Mouse (Mus musculus): Measurements from ENCODE around the gene Rnf114. TPM values are rescaled to one million over a fixed set of nuclear protein-coding genes. Genes with fewer than 3 reads are reported as not detected.

The Rnf114 gene
- total RNA-seq, 1 experiment: 48.1 TPM

DNA sequence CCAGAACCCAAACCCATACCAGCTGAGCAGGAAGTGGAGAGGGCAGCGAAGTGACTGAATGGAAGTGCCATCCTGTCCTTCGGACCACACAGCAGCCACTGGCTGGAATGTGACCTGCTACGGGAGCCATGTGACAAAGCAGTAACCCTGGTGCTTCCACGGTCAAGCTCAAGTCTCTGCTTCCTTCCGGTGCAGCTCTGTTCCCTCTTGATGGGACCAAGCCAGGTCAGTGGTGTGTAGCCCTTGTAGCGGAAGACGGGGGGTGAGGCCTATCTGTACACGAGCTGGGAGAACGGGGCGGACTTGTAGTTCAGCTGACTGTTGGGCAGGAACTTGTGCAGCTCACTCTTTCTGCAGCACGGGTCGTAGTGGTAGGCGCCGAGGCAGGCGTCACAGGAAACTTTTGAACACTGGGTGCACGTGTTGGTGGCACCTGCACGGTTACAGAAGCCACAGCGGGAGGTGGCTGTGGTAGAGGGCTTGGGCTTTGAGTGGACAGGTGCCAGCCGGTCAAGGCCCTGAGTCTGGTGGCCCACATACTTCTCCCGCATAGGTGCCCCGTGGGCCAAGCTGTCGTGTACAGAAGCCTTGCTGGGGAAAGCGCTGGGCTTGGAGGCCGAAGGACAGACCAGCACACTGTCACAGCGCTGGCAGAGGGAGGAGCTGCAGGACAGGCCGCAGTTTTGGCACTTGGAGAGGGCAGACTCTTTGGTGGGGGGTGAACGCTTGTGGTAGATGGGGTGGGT is 9.2 kb upstream of the Rnf114 start:
- H3K9ac ChIP-seq (ENCODE audit: insufficient read depth, low read depth, low read length, poor library complexity, severe bottlenecking): no peak overlapping the region
- in situ Hi-C loops (cut with MboI; ENCODE audit: low sequenced_read_pairs in 2 of 2, unreplicated experiment in 2 of 2): no loop called here
- H3K36me3 ChIP-seq (ENCODE audit: control insufficient read depth, insufficient read depth, low read length, poor library complexity, severe bottlenecking): peaks cover 18% of the 10 kb centered on the region; the same call in 1 of the 2 replicates
- no peaks in the 10 kb centered on the region for H3K9me3 ChIP-seq (ENCODE audit: control insufficient read depth, insufficient read depth, low read depth, low read length)
- H3K4me3 ChIP-seq (ENCODE audit: insufficient read depth in 1 of 2, low read depth in 1 of 2, low read length in 2 of 2, poor library complexity in 1 of 2, severe bottlenecking in 1 of 2): no peak overlapping the region
- no peak for TF ChIP-seq HCFC1 (IDR thresholded peaks at IDR 0.05; ENCODE audit: borderline replicate concordance, insufficient read depth, low read length)
- no peak for TF ChIP-seq ZC3H11A (IDR thresholded peaks at IDR 0.05; ENCODE audit: borderline replicate concordance, low read depth, low read length)
- TF ChIP-seq ZNF384 (IDR thresholded peaks at IDR 0.05; ENCODE audit: low read depth, low read length): no peak
- peaks cover 0 to 25% of the 10 kb centered on the region in 2 experiments; a peak in 2 of 4 replicates for H3K4me1 ChIP-seq (ENCODE audit: control insufficient read depth in 2 of 2, insufficient read depth in 2 of 2, low read length in 2 of 2, poor library complexity in 1 of 2)
- no peak overlapping the region for H3K27ac ChIP-seq (ENCODE audit: insufficient read depth, low read depth, low read length, poor library complexity, severe bottlenecking)
- DNase-seq (ENCODE audit: low read depth, low spot score): no peak

DNA sequence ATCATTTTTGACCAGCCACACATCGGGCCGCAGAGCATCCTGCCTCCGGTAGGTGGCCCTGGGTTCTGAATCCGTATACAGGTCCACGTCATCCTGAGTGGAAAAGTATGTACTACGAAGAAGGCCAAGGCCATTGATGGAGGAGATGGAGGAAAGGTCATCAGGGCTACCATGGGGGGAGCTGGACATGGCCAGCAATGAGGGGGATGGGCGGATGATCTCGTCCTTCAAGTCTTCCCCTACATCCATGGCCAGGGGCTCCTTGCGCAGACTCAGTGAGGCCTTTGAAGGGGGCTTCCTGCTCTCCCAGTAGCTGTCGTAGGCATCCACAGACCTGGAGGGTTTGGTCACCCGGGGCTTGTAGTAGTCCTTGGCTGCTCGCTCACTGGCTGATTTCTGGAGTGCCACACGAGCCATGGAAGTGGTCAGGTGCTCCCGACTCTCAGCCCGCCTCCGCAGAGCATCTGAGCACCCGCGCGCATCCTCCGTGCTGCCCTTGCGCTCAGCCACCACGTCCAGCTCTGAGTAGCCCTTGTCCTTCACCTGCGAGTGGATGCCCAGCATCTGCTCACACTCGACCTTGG is 8.5 kb upstream of the Rnf114 start:
- H3K27ac ChIP-seq (ENCODE audit: insufficient read depth, low read depth, low read length, poor library complexity, severe bottlenecking): no peak overlapping the region
- H3K9ac ChIP-seq (ENCODE audit: insufficient read depth, low read depth, low read length, poor library complexity, severe bottlenecking): no peak overlapping the region
- H3K4me3 ChIP-seq (ENCODE audit: insufficient read depth in 1 of 2, low read depth in 1 of 2, low read length in 2 of 2, poor library complexity in 1 of 2, severe bottlenecking in 1 of 2): no peak overlapping the region
- no peaks in the 10 kb centered on the region for H3K9me3 ChIP-seq (ENCODE audit: control insufficient read depth, insufficient read depth, low read depth, low read length)
- TF ChIP-seq CHD2 (IDR thresholded peaks at IDR 0.05; ENCODE audit: low read depth, low read length) (no peak), MAFK (IDR thresholded peaks at IDR 0.05; ENCODE audit: insufficient read depth, low read depth, low read length) (no peak), HCFC1 (IDR thresholded peaks at IDR 0.05; ENCODE audit: borderline replicate concordance, insufficient read depth, low read length) (no peak), ZNF384 (IDR thresholded peaks at IDR 0.05; ENCODE audit: low read depth, low read length) (no peak), ZC3H11A (IDR thresholded peaks at IDR 0.05; ENCODE audit: borderline replicate concordance, low read depth, low read length) (no peak)
- H3K36me3 ChIP-seq (ENCODE audit: control insufficient read depth, insufficient read depth, low read length, poor library complexity, severe bottlenecking): peaks cover 18% of the 10 kb centered on the region; the same call in 1 of the 2 replicates
- no peak for DNase-seq (ENCODE audit: low read depth, low spot score)
- in situ Hi-C loops (cut with MboI; ENCODE audit: low sequenced_read_pairs in 2 of 2, unreplicated experiment in 2 of 2): no loop called here
- H3K4me1 ChIP-seq (ENCODE audit: control insufficient read depth in 2 of 2, insufficient read depth in 2 of 2, low read length in 2 of 2, poor library complexity in 1 of 2): peaks cover 0 to 28% of the 10 kb centered on the region in 2 experiments; a peak in 2 of 4 replicates

DNA sequence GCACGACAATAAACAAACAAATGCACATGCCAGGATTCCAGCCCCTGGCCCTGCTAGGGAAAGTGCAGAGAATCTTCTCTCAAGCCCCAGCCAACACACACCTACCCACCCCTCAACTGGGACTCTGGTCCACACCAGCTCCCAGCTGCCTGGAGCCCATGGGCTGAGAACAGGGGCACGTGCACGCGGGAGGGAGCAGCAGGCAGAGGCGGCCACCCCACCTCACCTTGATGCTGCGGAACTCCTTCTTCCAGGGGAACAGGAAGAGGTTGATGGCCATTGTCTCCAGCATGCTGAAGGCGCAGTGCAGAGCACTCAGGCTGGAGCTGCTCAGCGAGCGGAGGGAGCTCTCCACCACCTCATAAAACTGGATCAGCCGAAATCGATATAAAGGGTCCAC is 7.5 kb upstream of the Rnf114 start:
- TF ChIP-seq ZNF384 (IDR thresholded peaks at IDR 0.05; ENCODE audit: low read depth, low read length) (no peak), CHD2 (IDR thresholded peaks at IDR 0.05; ENCODE audit: low read depth, low read length) (no peak), ZC3H11A (IDR thresholded peaks at IDR 0.05; ENCODE audit: borderline replicate concordance, low read depth, low read length) (no peak), HCFC1 (IDR thresholded peaks at IDR 0.05; ENCODE audit: borderline replicate concordance, insufficient read depth, low read length) (no peak), MAFK (IDR thresholded peaks at IDR 0.05; ENCODE audit: insufficient read depth, low read depth, low read length) (no peak)
- Histone ChIP-seq H3K36me3 (ENCODE audit: control insufficient read depth, insufficient read depth, low read length, poor library complexity, severe bottlenecking) (peaks cover 18% of the 10 kb centered on the region; the same call in 1 of the 2 replicates), H3K4me1 (ENCODE audit: control insufficient read depth in 2 of 2, insufficient read depth in 2 of 2, low read length in 2 of 2, poor library complexity in 1 of 2) (peaks cover 0 to 28% of the 10 kb centered on the region in 2 experiments; a peak in 2 of 4 replicates), H3K4me3 (ENCODE audit: insufficient read depth in 1 of 2, low read depth in 1 of 2, low read length in 2 of 2, poor library complexity in 1 of 2, severe bottlenecking in 1 of 2) (no peak overlapping the region), H3K9ac (ENCODE audit: insufficient read depth, low read depth, low read length, poor library complexity, severe bottlenecking) (no peak overlapping the region), H3K27ac (ENCODE audit: insufficient read depth, low read depth, low read length, poor library complexity, severe bottlenecking) (no peak overlapping the region), H3K9me3 (ENCODE audit: control insufficient read depth, insufficient read depth, low read depth, low read length) (no peaks in the 10 kb centered on the region)
- in situ Hi-C loops (cut with MboI; ENCODE audit: low sequenced_read_pairs in 2 of 2, unreplicated experiment in 2 of 2): no loop called here
- no peak for DNase-seq (ENCODE audit: low read depth, low spot score)

DNA sequence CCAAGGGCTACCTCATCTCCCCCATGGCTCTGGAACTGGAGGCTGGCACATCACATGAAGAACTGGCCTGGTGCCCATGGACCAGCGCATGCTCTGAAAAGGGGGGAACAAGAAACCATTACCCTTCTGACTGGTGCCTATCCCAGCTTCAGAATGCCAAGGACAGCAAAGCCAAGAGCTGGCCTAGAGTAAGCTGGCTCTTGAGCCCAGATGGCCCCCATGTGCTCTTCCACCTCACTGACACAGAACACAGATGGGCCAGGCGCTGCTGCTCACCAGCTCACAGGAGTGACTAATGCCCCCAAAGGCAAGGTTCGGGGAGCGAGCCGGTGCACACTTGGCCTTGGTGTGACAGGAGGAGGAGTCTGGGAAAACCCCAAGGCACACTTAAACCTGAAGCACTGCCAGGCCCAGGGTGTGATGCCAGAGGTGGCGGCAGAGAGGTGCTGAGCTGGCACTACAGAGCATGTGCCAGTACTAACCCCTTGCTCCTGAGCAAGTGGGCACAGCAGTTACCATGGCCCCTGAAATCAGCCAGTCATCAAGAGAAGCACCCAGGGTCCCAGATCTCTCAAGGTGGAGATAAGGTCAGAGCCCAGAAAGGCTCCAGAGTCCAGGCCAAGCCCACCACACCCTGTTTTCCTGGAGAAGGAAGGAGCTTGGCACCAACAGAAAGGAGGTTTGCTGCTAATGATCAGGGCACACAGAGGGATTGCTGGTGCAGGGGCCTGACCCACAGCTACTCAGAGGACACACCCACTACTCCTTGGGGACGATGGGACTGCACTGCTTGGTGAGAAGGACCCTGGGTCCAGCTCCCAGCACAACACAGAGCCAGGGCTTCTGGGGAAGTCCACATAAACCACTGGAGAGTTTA is 6.7 kb upstream of the Rnf114 start:
- Histone ChIP-seq H3K36me3 (ENCODE audit: control insufficient read depth, insufficient read depth, low read length, poor library complexity, severe bottlenecking) (peaks cover 18% of the 10 kb centered on the region; the same call in 1 of the 2 replicates), H3K4me1 (ENCODE audit: control insufficient read depth in 2 of 2, insufficient read depth in 2 of 2, low read length in 2 of 2, poor library complexity in 1 of 2) (peaks cover 0 to 28% of the 10 kb centered on the region in 2 experiments; a peak in 2 of 4 replicates), H3K9me3 (ENCODE audit: control insufficient read depth, insufficient read depth, low read depth, low read length) (no peaks in the 10 kb centered on the region), H3K9ac (ENCODE audit: insufficient read depth, low read depth, low read length, poor library complexity, severe bottlenecking) (no peak overlapping the region), H3K27ac (ENCODE audit: insufficient read depth, low read depth, low read length, poor library complexity, severe bottlenecking) (no peak overlapping the region), H3K4me3 (ENCODE audit: insufficient read depth in 1 of 2, low read depth in 1 of 2, low read length in 2 of 2, poor library complexity in 1 of 2, severe bottlenecking in 1 of 2) (no peak overlapping the region)
- no peak for DNase-seq (ENCODE audit: low read depth, low spot score)
- in situ Hi-C loops (cut with MboI; ENCODE audit: low sequenced_read_pairs in 2 of 2, unreplicated experiment in 2 of 2): no loop called here
- no peak for TF ChIP-seq MAFK (IDR thresholded peaks at IDR 0.05; ENCODE audit: insufficient read depth, low read depth, low read length)

Measured in ES-E14 (cell line).